Mouse (Mus musculus) megakaryocyte, embryonic 14.5 days (primary cell): ENCODE measurements around the gene Mlf1. TPM values are rescaled to one million over a fixed set of nuclear protein-coding genes. Genes with fewer than 3 reads are reported as not detected.

Experiments used
- H3K27me3 ChIP-seq: replicated peaks from 2 replicates; pipeline ENCODE3; 2012; ENCODE audit warnings: inconsistent platforms
- H3K36me3 ChIP-seq: replicated peaks from 2 replicates; pipeline ENCODE3; 2012; ENCODE audit warnings: low read length, inconsistent platforms, mixed read lengths
- H3K4me1 ChIP-seq: 2 replicates; pipeline ENCODE4 v1.6.1; 2012; ENCODE audit warnings: inconsistent platforms
- H3K4me3 ChIP-seq: replicated peaks from 2 replicates; pipeline ENCODE3; 2012; ENCODE audit warnings: moderate library complexity, mild to moderate bottlenecking, inconsistent platforms
- H3K9me3 ChIP-seq: 2 replicates; pipeline ENCODE4 v1.6.1; 2012; ENCODE audit warnings: inconsistent platforms
- FLI1 ChIP-seq: IDR thresholded peaks from 2 replicates; pipeline ENCODE4 v1.6.1; 2012; ENCODE audit warnings: low read length, inconsistent platforms, mixed read lengths
- GATA1 ChIP-seq: IDR thresholded peaks from 3 replicates; pipeline ENCODE4 v1.6.1; 2012; ENCODE audit warnings: mixed read lengths, low read length, inconsistent platforms, borderline replicate concordance
- polyA plus RNA-seq: library from polyadenylated mRNA; stranded (reverse); fragments of >175 nt; gene quantifications from 2 replicates; pipeline ENCODE4 v1.2.3, GENCODE M21; 2012; ENCODE audit warnings: low replicate concordance; ENCODE audit not compliant: insufficient read depth

Mlf1 gene
- polyA plus RNA-seq, 1 experiment, result 1.2 TPM

DNA sequence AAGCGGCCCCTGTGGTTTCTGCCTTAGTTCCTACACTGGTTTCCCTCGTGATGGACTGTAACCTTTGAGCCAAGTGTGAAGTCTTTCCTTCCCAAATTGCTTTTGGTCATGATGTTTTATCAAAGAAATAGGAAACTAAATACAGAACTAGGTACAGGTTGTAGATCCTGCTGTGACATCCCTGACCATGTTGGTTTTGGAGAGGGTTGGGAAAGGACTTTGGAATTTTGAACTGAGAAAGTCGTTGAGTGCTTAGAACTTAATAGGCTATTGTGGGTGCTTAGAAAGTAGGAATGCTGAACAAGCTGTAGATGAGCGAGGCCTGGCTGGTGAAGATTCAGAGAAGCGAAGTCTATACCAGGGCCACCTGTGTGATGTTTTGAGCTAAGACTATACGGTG lies 60.1 kb downstream of the Mlf1 start:
- H3K4me1 ChIP-seq, result peaks cover 9% of the 10 kb centered on the region
- peaks cover 76% of the 10 kb centered on the region for H3K36me3 ChIP-seq
- TF ChIP-seq GATA1, result no peak
- TF ChIP-seq FLI1, result no peak

DNA sequence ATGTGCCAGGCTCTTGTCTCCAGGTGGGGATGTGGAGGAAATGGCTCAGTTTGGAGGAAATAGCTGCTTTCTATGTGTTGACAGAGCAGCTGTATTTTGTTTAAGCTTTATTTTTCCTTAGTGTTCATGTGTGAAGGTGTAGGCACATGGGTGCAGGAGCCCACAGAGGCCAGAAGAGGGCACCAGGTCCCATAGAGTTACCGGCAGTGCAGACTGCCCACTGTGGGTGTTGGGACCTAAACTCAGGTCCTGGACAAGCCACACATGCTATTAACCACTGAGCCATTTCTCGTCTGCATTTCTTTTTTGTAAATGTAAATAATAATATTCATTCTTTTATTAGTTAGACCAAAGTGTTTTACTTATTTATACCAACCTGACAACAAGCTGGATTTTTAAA lies 73.2 kb downstream of the Mlf1 start:
- Histone ChIP-seq H3K9me3 (no peaks in the 10 kb centered on the region), H3K4me3 (no peak overlapping the region), H3K27me3 (no peaks in the 10 kb centered on the region), H3K4me1 (no peaks in the 10 kb centered on the region), H3K36me3 (peaks cover 94% of the 10 kb centered on the region)
- TF ChIP-seq GATA1, result no peak
- TF ChIP-seq FLI1, result no peak

More for the DNA sequence above, 60.1 kb downstream of the Mlf1 start:
- no peak overlapping the region for H3K4me3 ChIP-seq
- no peaks in the 10 kb centered on the region for H3K9me3 ChIP-seq
- H3K27me3 ChIP-seq, result no peaks in the 10 kb centered on the region

Other genes starting within 250 kb of the Mlf1 start
- not detected in 2 replicates for gene Gm17402, start 1.1 kb downstream of the Mlf1 start, polyA plus RNA-seq
- gene Gfm1, start 56.0 kb downstream of the Mlf1 start, polyA plus RNA-seq, result 0.86 and 4.0 TPM in 2 replicates
- 27.8 and 42.4 TPM in 2 replicates for gene Lxn, start 89.8 kb downstream of the Mlf1 start, polyA plus RNA-seq
- not detected in 2 replicates for gene Rarres1, start 141.4 kb downstream of the Mlf1 start, polyA plus RNA-seq
- gene Mfsd1, start 208.6 kb downstream of the Mlf1 start, polyA plus RNA-seq, result 5.3 and 9.7 TPM in 2 replicates